9 mouse cellular contexts compared by ENCODE assay signal in genomic region chr8:44025926-44026325, GRCm38 (mm10).
DNase-seq lines count a peak whose midpoint lies in the region; ATAC-seq and TF ChIP-seq lines count a peak whose summit lies in the region.
"Had no signal": no experiment of that assay in that cellular context is flagged by ENCODE, and none has a peak within 500 bp of the region (broad histone marks: within the 10 kb centered on the region; RNA-seq: fewer than 3 reads in every experiment).

No protein-coding gene starts in this region.

- H3K9me3 ChIP-seq in heart, postnatal 0 days (replicated peaks; ENCODE audit: control insufficient read depth, low read length): no peaks in the 10 kb centered on the region
- H3K9me3 ChIP-seq: embryonic facial prominence, embryonic 12.5 days had no signal

- WGBS in heart, postnatal 0 days: 31% methylated on average over 3 of the region's 3 CpGs

- peak; percentile 47; the same call in 1 of the 2 replicates for TF ChIP-seq CTCF in heart, postnatal 0 days (IDR thresholded peaks at IDR 0.05; ENCODE audit: low read depth)

- DNase-seq in heart, postnatal 0 days (ENCODE audit: low spot score): no peak
- no peak for DNase-seq in heart, adult 11 months
- peak; percentile 3 for DNase-seq in thymus, postnatal 14 days
- DNase-seq in thymus, adult 18-20 months: no peak
- peak; percentile 76 to 84 for DNase-seq in cerebellum, postnatal 14 days
- peak; percentile 32 to 52 for DNase-seq in layer of hippocampus, postnatal 14 days (ENCODE audit: low spot score in 2 of 2)
- peak; percentile 65 for DNase-seq in retina, embryonic 14.5 days (ENCODE audit: low spot score)

- H3K4me2 ChIP-seq in heart, postnatal 0 days (ENCODE audit: low read depth, low read length): no peak overlapping the region
- H3K4me2 ChIP-seq: embryonic facial prominence, embryonic 12.5 days had no signal

- H3K4me3 ChIP-seq in heart, postnatal 0 days (ENCODE audit: low read depth, low read length): no peak overlapping the region
- H3K4me3 ChIP-seq: embryonic facial prominence, embryonic 12.5 days had no signal

- no peaks in the 10 kb centered on the region for H3K36me3 ChIP-seq in heart, postnatal 0 days (replicated peaks; ENCODE audit: control insufficient read depth, insufficient read depth, low read length)
- H3K36me3 ChIP-seq: embryonic facial prominence, embryonic 12.5 days had no signal

- no peaks in the 10 kb centered on the region for H3K27me3 ChIP-seq in heart, postnatal 0 days (ENCODE audit: control insufficient read depth, insufficient read depth, low read length)
- H3K27me3 ChIP-seq: embryonic facial prominence, embryonic 12.5 days had no signal

- H3K4me1 ChIP-seq in heart, postnatal 0 days (ENCODE audit: control insufficient read depth, insufficient read depth): no peaks in the 10 kb centered on the region
- H3K4me1 ChIP-seq: embryonic facial prominence, embryonic 12.5 days had no signal

- TF ChIP-seq EP300 in heart, postnatal 0 days (IDR thresholded peaks at IDR 0.05; ENCODE audit: low read depth): no peak

- no peak overlapping the region for H3K27ac ChIP-seq in heart, postnatal 0 days (ENCODE audit: low read depth)
- H3K27ac ChIP-seq: embryonic facial prominence, embryonic 12.5 days had no signal

- H3K9ac ChIP-seq in heart, postnatal 0 days (replicated peaks; ENCODE audit: low read depth, low read length): no peak overlapping the region
- H3K9ac ChIP-seq: embryonic facial prominence, embryonic 12.5 days had no signal

- no peak for ATAC-seq in heart, postnatal 0 days (ENCODE audit: insufficient read depth, low read depth)
- ATAC-seq in monocyte, adult 5-6 weeks (replicated peaks; ENCODE audit: insufficient number of reproducible peaks, low FRiP score, low TSS enrichment, poor library complexity, severe bottlenecking): no peak

Comparison
In these comparisons a context has a peak if more than half of its experiments do, and no peak if none do; other contexts are left out.
1. DNase-seq: peak in thymus, postnatal 14 days (single experiment), cerebellum, postnatal 14 days (2 of 2), layer of hippocampus, postnatal 14 days (2 of 2) and retina, embryonic 14.5 days (single experiment); none in heart, postnatal 0 days (single experiment), heart, adult 11 months (single experiment) and thymus, adult 18-20 months (0 of 2).